Mouse (Mus musculus) G1E-ER4 (cell line): ENCODE measurements around the gene Heatr3. TPM values are rescaled to one million over a fixed set of nuclear protein-coding genes. Genes with fewer than 3 reads are reported as not detected.

Experiments used
- GATA1 ChIP-seq: IDR thresholded peaks from one replicate; pipeline ENCODE4 v1.8.0; 2012; ENCODE audit warnings: low read length, inconsistent platforms
- polyA plus RNA-seq: library from polyadenylated mRNA; stranded (reverse); fragments of >175 nt; gene quantifications from 2 replicates; pipeline ENCODE4 v1.2.3, GENCODE M21; 2012

Heatr3 gene
- polyA plus RNA-seq, 1 experiment = 24.9 TPM

GRCm38 (mm10) chr8:88221353-88221752 lies 83.7 kb downstream of the Heatr3 start:
- no peak for TF ChIP-seq GATA1

Other genes with a start within 250 kb of the Heatr3 start
- not detected in 2 replicates for gene Zfp423, start 178.3 kb upstream of the Heatr3 start, polyA plus RNA-seq
- 14.3 and 16.9 TPM in 2 replicates for gene Cnep1r1, start 19.1 kb upstream of the Heatr3 start, polyA plus RNA-seq
- gene Tent4b, start 61.4 kb downstream of the Heatr3 start, polyA plus RNA-seq = 11.6 and 16.0 TPM in 2 replicates
- gene Adcy7, start 134.5 kb downstream of the Heatr3 start, polyA plus RNA-seq = 55.3 and 60.5 TPM in 2 replicates
- gene Brd7, start 224.3 kb downstream of the Heatr3 start, polyA plus RNA-seq = 279 and 403 TPM in 2 replicates